Mouse (Mus musculus) midbrain, embryonic 12.5 days (tissue): ENCODE measurements at regions not wholly inside any gene's neighbourhood (a gene's known extent, or its start where the extent isn't known, plus 50 kb on each side); places are given as distances from the start of the nearest gene placed in this dataset.

Experiments used
- ATAC-seq: fragments of 200-750 bp; cut with Nextera tagmentation; 2 replicates; pipeline ENCODE4 v1.8.0; 2017; ENCODE audit warnings: low read depth, moderate TSS enrichment, moderate library complexity; ENCODE audit not compliant: low FRiP score
- H3K27ac ChIP-seq: fragments of 300-500 bp; sonication (generic); replicated peaks from 2 replicates; pipeline ENCODE4 v1.5.1; 2016; ENCODE audit warnings: mild to moderate bottlenecking
- H3K27me3 ChIP-seq: fragments of 300-500 bp; sonication (generic); 2 replicates; pipeline ENCODE4 v1.6.1; 2016; ENCODE audit warnings: mild to moderate bottlenecking
- H3K36me3 ChIP-seq: fragments of 300-500 bp; sonication (generic); 2 replicates; pipeline ENCODE4 v1.6.1; 2016
- H3K4me1 ChIP-seq: fragments of 300-500 bp; sonication (generic); 2 replicates; pipeline ENCODE4 v1.6.1; 2016
- H3K4me2 ChIP-seq: fragments of 300-500 bp; sonication (generic); replicated peaks from 2 replicates; pipeline ENCODE4 v1.6.1; 2016; ENCODE audit warnings: mild to moderate bottlenecking, moderate library complexity
- H3K4me3 ChIP-seq: fragments of 300-500 bp; sonication (generic); 2 replicates; pipeline ENCODE4 v1.5.1; 2016; ENCODE audit warnings: mild to moderate bottlenecking
- H3K9ac ChIP-seq: fragments of 300-500 bp; sonication (generic); replicated peaks from 2 replicates; pipeline ENCODE4 v1.6.1; 2016; ENCODE audit warnings: mild to moderate bottlenecking, moderate library complexity
- H3K9me3 ChIP-seq: fragments of 300-500 bp; sonication (generic); 2 replicates; pipeline ENCODE4 v1.6.1; 2016; ENCODE audit warnings: mild to moderate bottlenecking
- WGBS: fragments of 180-500 bp; shearing (Covaris S2); methylation state at CpG from one replicate; pipeline ENCODE4 v1.1.7; 2016; 5-methylcytosine and 5-hydroxymethylcytosine counted together

DNA sequence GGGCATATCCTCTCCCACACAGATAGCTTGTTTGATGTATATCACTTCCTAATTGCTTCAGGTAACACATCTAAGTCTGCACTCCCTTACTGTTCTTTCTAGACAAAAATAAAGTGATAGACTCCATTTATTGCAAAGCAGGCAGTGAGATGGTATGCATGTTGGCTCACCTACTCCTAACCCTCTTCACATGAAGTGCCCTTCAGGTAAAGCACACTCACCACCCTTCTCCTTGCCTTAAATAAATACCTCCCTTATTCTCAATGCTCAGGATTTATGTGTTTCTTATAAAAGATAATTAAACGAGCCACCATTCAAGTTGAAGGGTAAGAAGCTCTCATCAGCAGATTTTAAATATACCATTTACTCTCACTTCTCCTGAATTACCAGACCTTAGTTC is 1347.7 kb upstream of the Zeb2 start:
- no peak overlapping the region for H3K27ac ChIP-seq
- H3K27me3 ChIP-seq: no peaks in the 10 kb centered on the region
- ATAC-seq: no peak
- no peak overlapping the region for H3K9ac ChIP-seq
- no peaks in the 10 kb centered on the region for H3K36me3 ChIP-seq
- H3K4me2 ChIP-seq: no peak overlapping the region
- no peaks in the 10 kb centered on the region for H3K9me3 ChIP-seq
- 89% methylated on average over 1 of the region's 1 CpGs for WGBS
- no peaks in the 10 kb centered on the region for H3K4me1 ChIP-seq
- no peak overlapping the region for H3K4me3 ChIP-seq

DNA sequence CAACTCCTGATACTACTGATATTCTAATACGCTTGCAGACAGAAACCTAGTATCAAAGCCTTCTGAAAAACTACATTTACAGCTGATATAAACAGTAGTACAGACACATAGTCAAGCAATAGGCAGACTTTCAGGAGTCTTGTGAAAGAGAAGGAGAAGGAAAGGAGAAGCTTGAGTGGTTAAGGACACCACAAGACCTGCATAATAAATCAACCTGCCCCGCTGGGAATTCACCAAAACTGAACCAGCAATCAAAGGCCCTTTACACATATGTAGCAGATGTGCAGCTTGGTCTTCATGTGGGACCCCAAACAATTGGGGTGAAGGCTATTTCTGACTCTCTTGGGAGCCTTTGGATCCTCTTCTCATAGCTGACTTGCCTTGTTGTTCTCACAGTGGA is 1345.5 kb upstream of the Zeb2 start:
- no peak overlapping the region for H3K4me2 ChIP-seq
- H3K27me3 ChIP-seq: no peaks in the 10 kb centered on the region
- H3K36me3 ChIP-seq: no peaks in the 10 kb centered on the region
- no peaks in the 10 kb centered on the region for H3K4me1 ChIP-seq
- 87% methylated on average over 2 of the region's 2 CpGs for WGBS
- H3K27ac ChIP-seq: no peak overlapping the region
- H3K9ac ChIP-seq: no peak overlapping the region
- no peak for ATAC-seq
- H3K9me3 ChIP-seq: no peaks in the 10 kb centered on the region
- no peak overlapping the region for H3K4me3 ChIP-seq

DNA sequence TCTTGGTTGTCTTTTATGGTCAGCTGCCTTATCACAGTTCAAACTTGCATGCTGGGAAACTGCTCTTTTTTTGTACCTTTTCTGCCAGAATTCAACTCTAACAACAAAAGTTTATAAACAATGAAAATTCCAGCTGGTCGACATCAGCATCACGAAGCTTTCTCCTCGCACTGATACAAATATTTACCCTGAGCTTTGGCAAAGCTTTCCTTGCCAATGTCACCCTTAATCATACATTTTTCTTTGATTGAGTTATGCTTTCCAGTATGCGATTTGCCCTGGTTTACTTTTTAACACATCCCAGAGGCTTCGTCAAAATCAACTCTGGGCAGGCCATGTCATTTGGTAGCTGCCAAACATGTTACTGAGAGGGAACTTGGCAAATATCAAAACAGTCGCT is 1333.5 kb upstream of the Zeb2 start:
- no peaks in the 10 kb centered on the region for H3K9me3 ChIP-seq
- 72% methylated on average over 6 of the region's 6 CpGs for WGBS
- no peak for ATAC-seq
- H3K4me1 ChIP-seq: no peaks in the 10 kb centered on the region
- H3K4me2 ChIP-seq: no peak overlapping the region
- no peak overlapping the region for H3K4me3 ChIP-seq
- H3K27ac ChIP-seq: no peak overlapping the region
- H3K27me3 ChIP-seq: no peaks in the 10 kb centered on the region
- H3K9ac ChIP-seq: no peak overlapping the region
- H3K36me3 ChIP-seq: no peaks in the 10 kb centered on the region

DNA sequence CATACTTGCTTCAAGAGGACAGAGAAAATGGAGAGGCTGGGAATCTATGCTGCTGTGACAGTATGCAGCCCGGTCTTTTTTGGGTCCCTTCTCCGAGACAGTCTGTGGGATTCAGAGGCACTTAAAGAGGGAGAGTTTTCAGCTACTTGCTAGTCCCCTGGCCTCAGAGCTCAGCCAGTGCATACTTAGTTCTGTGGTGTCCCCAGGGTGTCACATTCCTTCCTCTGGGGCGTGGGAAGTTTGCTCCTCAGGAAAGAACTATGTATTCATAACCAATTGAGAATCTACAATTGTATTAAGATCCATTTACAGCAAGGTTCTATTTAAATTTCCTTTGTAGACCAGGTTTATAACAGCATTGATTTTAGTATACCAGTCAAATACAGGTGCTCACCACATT is 1328.1 kb upstream of the Zeb2 start:
- Histone ChIP-seq H3K27ac (no peak overlapping the region), H3K4me3 (no peak overlapping the region), H3K36me3 (no peaks in the 10 kb centered on the region), H3K4me1 (peaks cover 7% of the 10 kb centered on the region; the same call in 1 of the 2 replicates), H3K9me3 (no peaks in the 10 kb centered on the region), H3K4me2 (no peak overlapping the region), H3K27me3 (no peaks in the 10 kb centered on the region), H3K9ac (no peak overlapping the region)
- no peak for ATAC-seq
- 66% methylated on average over 3 of the region's 3 CpGs for WGBS

DNA sequence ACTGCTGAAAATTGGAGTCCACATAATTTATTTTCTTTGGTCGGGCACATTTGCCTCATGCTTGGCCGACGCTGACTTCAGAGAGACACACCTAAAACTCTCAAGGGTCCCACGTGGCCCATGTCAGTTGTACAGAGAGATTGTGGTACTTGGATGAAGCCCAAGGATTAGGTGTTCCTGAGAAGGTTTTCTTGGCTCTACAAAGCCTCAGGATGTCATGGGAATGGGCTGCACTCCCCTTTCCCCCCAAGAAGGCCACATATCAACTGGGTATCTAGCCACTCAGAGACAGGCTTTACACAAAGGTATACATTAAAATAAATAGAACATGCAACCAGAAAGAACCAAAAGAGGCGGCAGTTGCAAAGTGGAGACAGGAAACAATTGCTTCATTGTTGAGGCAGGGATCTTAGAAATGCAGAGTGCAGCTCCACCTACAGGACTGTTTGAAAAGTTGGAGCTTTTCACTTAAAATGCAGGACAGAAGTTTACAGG is 1326.5 kb upstream of the Zeb2 start:
- no peak overlapping the region for H3K4me3 ChIP-seq
- no peak overlapping the region for H3K4me2 ChIP-seq
- WGBS: 41% methylated on average over 5 of the region's 5 CpGs
- peaks cover 7% of the 10 kb centered on the region; the same call in 1 of the 2 replicates for H3K4me1 ChIP-seq
- H3K27me3 ChIP-seq: no peaks in the 10 kb centered on the region
- H3K27ac ChIP-seq: 0 out of 2 replicates have a peak overlapping the region, but pooled peaks have one; percentile 3
- ATAC-seq: peak; percentile 63
- H3K36me3 ChIP-seq: no peaks in the 10 kb centered on the region
- no peak overlapping the region for H3K9ac ChIP-seq
- H3K9me3 ChIP-seq: no peaks in the 10 kb centered on the region

DNA sequence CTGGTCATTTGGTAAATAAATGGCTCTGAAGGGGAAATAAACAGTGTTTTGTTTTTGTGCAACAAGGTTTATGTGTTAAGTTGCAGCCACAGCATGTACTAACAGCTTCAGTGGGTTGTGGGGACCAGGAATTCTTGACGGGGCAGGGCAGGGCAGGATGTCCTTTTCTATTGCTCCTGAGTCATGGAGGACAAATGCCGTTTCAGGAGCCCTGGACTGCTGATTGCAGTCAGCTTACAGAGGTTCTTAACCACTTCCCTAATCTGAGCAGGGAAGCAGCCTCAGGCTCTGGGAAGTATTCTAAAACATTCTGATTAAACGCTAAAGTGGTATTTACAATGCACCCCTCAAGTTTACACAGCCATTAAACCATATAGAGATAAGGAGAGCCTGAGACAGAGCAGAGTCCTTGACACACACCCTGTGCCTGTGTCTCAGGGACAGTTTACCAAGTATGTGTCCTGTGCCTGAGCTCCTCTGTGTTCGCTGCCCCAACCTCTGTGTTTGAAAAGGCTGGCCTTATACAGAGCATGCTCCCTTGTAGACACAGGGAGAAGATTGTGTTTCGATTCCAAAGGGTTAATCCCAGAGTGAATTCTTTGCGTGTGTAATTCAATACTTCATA is 1326.0 kb upstream of the Zeb2 start:
- ATAC-seq: peak; percentile 44
- no peaks in the 10 kb centered on the region for H3K9me3 ChIP-seq
- H3K4me2 ChIP-seq: no peak overlapping the region
- H3K4me3 ChIP-seq: no peak overlapping the region
- H3K9ac ChIP-seq: no peak overlapping the region
- peaks cover 7% of the 10 kb centered on the region; the same call in 1 of the 2 replicates for H3K4me1 ChIP-seq
- H3K27me3 ChIP-seq: no peaks in the 10 kb centered on the region
- H3K27ac ChIP-seq: 0 out of 2 replicates have a peak overlapping the region, but pooled peaks have one; percentile 3
- 59% methylated on average over 6 of the region's 6 CpGs for WGBS
- no peaks in the 10 kb centered on the region for H3K36me3 ChIP-seq

DNA sequence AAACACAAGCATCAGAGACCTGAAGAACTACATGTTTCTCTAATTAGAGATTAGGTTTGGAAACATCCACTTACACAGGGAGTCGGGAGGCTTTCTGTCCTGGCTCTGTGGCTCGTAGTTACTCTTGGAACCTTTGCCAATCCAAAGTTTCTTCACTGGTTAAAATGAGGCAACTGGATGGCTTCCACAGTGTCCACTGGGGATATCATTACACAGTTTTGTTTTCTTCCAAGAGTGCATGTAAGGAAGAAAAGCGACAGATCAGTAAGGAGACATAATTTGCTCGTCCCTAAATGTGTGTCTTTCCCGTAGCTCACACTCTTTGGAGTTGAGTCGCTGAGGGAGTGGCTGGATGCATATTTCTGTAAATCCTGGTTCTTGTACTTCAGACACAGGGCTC is 1325.4 kb upstream of the Zeb2 start:
- H3K4me2 ChIP-seq: no peak overlapping the region
- H3K9ac ChIP-seq: no peak overlapping the region
- peaks cover 7% of the 10 kb centered on the region; the same call in 1 of the 2 replicates for H3K4me1 ChIP-seq
- H3K4me3 ChIP-seq: no peak overlapping the region
- WGBS: 84% methylated on average over 6 of the region's 6 CpGs
- no peaks in the 10 kb centered on the region for H3K27me3 ChIP-seq
- H3K27ac ChIP-seq: no peak overlapping the region
- no peaks in the 10 kb centered on the region for H3K36me3 ChIP-seq
- no peak for ATAC-seq
- H3K9me3 ChIP-seq: no peaks in the 10 kb centered on the region

DNA sequence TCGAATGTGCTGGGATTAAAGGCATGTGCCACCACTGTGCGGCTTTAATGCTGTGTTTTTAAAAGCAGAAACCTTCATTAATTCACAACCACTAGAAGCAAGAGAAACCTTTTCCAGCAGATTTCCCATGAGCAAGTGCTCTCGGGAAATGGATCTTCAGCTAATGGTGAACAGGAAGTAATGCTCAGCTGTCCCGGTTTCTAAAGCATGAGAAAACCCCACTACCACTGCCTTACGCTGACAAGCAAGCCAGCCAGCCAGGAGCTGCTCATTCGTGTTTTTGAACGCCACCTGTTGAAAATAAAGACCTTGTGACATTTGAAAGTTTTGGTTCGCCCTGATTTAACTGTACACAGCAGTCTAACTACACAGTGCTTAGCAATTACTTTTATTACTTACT is 1324.7 kb upstream of the Zeb2 start:
- Histone ChIP-seq H3K9ac (no peak overlapping the region), H3K27ac (no peak overlapping the region), H3K4me2 (no peak overlapping the region), H3K9me3 (no peaks in the 10 kb centered on the region), H3K36me3 (no peaks in the 10 kb centered on the region), H3K27me3 (no peaks in the 10 kb centered on the region), H3K4me1 (peaks cover 7% of the 10 kb centered on the region; the same call in 1 of the 2 replicates), H3K4me3 (no peak overlapping the region)
- no peak for ATAC-seq
- WGBS: 95% methylated on average over 8 of the region's 8 CpGs

DNA sequence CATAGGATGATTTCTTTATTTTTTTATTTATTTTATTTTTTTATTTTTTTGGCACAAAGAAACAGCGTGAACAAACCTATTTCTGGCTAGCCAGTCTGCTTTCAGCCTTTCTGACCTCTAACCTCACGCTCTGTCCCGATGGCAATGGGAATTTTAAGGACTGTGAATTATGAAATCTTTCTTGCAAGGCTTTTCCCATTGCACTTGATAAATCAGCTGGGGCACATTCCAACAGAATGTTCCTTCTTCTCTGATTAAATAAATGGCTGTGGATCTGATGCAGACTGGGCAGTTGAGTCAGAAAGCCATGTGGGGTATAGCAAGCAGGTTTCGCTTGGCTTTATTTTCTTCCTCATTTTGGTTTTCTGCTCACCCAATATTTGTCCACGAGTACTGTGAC is 1324.2 kb upstream of the Zeb2 start:
- Histone ChIP-seq H3K27ac (no peak overlapping the region), H3K9me3 (no peaks in the 10 kb centered on the region), H3K4me1 (peaks cover 7% of the 10 kb centered on the region; the same call in 1 of the 2 replicates), H3K27me3 (no peaks in the 10 kb centered on the region), H3K9ac (no peak overlapping the region), H3K36me3 (no peaks in the 10 kb centered on the region), H3K4me3 (no peak overlapping the region), H3K4me2 (no peak overlapping the region)
- no peak for ATAC-seq
- WGBS: 89% methylated on average over 5 of the region's 5 CpGs

DNA sequence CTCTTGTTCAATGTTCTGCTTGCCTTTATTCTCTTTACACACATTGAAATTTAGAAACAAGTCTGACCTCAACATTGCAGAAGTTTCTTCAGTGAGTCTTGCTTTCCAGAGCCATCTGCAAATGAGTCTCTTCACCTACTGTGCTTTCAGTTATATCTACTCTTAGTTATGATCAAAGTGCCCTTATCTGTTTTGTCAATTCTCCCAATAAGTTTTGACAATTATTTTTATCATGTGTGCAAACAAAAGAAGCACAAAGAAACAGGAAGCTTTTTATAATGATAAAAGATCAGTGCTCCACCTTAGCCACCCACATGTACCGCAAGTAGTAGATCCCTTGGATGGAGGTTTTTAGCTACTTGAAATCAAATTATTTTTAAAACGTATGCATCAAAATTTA is 1322.8 kb upstream of the Zeb2 start:
- H3K36me3 ChIP-seq: no peaks in the 10 kb centered on the region
- WGBS: 87% methylated on average over 2 of the region's 2 CpGs
- H3K4me3 ChIP-seq: no peak overlapping the region
- H3K27me3 ChIP-seq: no peaks in the 10 kb centered on the region
- H3K9ac ChIP-seq: no peak overlapping the region
- no peak for ATAC-seq
- H3K9me3 ChIP-seq: no peaks in the 10 kb centered on the region
- H3K4me1 ChIP-seq: peaks cover 7% of the 10 kb centered on the region; the same call in 1 of the 2 replicates
- no peak overlapping the region for H3K27ac ChIP-seq
- H3K4me2 ChIP-seq: no peak overlapping the region

DNA sequence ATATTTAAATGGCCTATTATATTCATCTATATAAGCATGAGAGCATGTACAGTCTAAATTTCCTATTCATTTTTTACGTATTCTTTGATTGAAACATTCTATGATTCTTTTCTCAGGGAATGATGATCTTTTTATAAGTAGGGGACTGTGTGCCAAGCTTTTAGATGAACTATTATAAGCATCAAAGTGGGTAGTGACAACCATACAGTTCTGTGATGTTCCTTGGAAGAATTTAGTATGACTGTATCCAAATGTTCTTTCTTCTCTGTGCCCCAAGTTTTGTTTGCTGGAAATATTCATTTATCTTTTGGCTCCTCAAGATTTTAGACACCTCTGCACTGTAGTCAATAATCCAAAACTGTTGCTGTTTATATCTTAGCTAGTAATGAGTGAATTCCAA is 1301.1 kb upstream of the Zeb2 start:
- no peaks in the 10 kb centered on the region for H3K9me3 ChIP-seq
- no peaks in the 10 kb centered on the region for H3K36me3 ChIP-seq
- WGBS: 94% methylated on average over 1 of the region's 1 CpGs
- no peaks in the 10 kb centered on the region for H3K27me3 ChIP-seq
- no peak overlapping the region for H3K27ac ChIP-seq
- ATAC-seq: no peak
- no peak overlapping the region for H3K4me2 ChIP-seq
- no peak overlapping the region for H3K9ac ChIP-seq
- H3K4me1 ChIP-seq: no peaks in the 10 kb centered on the region
- no peak overlapping the region for H3K4me3 ChIP-seq

DNA sequence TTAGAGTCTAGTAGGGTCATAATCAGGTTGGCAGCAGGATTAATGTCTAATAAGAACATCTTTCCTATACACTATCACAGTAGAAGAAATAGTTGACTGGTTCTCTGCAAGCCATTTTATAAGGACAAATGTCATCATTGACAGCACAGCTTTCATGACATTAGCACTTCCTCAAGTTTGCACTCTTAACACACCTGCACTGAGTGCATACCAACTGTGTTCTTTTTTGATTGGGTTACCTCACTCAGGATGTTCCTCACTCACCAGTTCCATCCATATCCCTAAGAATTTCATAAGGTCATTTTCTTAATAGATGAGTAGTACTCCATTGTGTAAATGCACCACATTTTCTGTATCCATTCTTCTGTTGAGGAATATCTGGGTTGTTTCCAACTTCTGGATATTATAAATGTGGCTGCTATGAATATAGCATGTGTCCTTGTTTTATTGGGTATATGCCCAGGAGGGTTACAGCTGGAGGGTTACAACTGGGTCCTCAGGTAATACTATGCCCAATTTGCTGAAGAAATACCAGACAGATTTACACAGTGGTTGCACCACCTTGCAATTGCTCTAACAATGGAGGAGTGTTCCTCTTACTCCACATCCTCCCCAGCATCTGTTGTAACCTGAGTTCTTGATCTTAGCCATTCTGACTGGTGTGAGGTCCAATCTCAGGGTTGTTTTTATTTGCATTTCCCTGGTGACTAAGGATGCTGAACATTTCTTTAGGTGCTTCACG is 1285.3 kb upstream of the Zeb2 start:
- Histone ChIP-seq H3K9me3 (no peaks in the 10 kb centered on the region), H3K27me3 (no peaks in the 10 kb centered on the region), H3K9ac (no peak overlapping the region), H3K36me3 (no peaks in the 10 kb centered on the region), H3K4me2 (no peak overlapping the region), H3K27ac (no peak overlapping the region), H3K4me3 (no peak overlapping the region), H3K4me1 (no peaks in the 10 kb centered on the region)
- ATAC-seq: no peak
- 96% methylated on average over 1 of the region's 1 CpGs for WGBS
